Mouse (Mus musculus): ENCODE measurements around the gene Polk.
A peak's percentile ranks its signal among the peaks of the same experiment; 100 is the strongest.

Gene Polk

DNA sequence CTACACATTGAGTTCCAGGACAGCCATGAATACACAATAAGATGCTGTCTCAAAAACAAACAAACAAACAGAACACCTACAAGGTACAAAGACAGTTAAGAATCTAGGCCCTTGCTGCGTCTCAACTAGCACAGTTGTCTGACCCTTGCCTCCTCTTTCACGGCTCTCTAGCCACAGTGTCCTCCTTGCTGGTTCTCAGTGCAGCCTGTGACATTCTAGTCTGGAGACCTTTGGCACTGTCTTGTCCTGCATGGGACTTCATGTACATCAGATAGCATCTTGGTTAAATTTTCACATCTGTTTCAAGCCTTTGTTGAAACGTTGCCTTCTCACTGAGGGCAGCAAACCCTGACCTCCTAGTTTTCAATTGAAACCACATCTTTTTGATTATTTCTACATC, 13.6 kb downstream of the Polk start:
- no peak for DNase-seq (ENCODE audit: low spot score)

DNA sequence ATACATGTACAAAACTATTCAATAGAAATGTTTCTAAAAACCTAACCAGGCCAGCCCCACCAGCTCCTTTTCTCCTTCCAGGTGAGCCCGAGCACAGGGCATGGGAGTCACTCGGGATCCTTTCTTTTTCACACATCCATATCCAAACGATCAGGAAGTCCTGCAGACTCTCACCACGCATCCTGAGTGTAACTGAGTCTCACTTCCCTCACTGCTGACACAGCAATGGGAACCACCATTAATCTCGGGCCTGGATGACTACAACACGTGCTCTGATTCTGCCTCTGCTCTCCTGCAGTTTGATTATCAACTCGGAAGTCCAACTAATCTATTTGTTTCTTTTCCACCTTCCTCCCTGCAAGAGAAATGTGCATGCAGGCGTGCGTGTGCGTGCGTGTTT, 14.5 kb downstream of the Polk start:
- no peak for DNase-seq (ENCODE audit: low spot score)

DNA sequence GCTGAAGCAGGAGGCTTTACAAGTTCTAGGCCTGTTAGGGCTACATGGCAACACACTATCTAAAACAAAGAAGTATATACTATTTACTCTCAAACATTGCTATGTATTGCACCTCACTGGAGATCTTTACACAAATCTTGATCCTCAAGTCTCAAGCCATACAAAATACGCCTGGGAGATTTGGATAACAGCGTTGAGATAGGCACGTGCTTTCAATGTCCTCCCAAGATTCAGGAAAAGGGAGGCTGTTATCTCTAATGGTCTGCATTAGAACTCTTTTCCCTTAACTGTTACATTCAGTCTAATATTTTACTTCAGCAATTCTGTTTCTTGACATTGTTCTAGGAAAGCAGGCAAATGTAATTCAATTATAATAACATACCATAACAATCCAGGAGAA, 15.4 kb downstream of the Polk start:
- no peak for DNase-seq (ENCODE audit: low spot score)

DNA sequence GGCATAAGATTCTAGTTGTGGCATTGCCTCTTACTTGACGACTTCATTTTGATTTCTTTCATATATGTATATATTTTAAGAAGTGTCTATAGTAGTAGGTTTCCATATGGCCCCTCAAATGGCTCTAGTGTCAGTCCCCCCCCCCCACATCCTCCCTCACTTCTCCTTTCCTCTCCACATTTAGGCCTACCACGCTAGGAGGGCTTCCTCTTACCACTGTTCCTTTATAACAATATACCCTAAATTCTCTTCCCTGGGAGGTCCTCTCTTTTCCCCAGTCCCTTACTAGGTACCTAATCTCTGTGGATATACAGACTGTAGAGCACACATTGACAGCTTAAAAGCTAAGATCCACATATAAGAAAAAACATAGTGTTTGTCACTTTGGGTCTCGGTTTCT, 21.1 kb downstream of the Polk start:
- DNase-seq (ENCODE audit: low spot score): no peak

DNA sequence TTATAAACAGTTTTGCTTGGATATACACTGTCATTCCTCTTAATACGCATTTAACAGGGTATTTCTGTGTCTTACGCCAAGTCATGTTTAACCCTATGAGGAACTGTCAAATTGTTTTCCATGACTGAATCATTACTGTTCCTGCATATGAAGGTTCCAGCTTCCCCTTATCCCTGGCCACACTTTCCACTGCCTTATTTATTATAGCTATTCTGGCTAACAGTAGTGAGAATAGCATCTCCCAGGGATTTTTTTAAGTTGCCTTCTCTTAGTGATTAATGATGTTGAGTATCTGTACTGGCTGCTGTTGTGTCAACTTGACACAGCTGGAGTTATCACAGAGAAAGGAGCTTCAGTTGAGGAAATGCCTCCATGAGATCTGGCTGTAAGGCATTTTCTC, 25.0 kb downstream of the Polk start:
- DNase-seq (ENCODE audit: low spot score): no peak

DNA sequence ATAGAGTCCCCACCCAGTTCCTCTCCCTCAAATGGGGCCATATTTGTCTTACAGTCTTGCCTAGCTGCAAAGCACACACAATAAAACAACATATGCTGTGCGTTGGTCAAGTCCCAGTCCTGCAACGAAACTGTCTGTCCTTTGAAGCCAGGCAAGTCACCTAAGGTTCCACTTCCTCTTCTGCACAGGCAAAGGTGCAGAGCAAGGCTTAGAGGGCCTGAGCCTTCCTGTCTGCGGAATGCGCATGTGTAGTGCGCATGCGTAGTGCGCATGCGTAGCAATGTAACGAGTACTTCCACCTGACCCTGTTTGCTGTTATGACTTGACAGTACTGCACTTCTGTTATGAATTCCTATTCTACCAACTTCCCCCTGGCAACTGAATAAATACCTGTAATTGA, 26.1 kb downstream of the Polk start:
- no peak for DNase-seq (ENCODE audit: low spot score)

DNA sequence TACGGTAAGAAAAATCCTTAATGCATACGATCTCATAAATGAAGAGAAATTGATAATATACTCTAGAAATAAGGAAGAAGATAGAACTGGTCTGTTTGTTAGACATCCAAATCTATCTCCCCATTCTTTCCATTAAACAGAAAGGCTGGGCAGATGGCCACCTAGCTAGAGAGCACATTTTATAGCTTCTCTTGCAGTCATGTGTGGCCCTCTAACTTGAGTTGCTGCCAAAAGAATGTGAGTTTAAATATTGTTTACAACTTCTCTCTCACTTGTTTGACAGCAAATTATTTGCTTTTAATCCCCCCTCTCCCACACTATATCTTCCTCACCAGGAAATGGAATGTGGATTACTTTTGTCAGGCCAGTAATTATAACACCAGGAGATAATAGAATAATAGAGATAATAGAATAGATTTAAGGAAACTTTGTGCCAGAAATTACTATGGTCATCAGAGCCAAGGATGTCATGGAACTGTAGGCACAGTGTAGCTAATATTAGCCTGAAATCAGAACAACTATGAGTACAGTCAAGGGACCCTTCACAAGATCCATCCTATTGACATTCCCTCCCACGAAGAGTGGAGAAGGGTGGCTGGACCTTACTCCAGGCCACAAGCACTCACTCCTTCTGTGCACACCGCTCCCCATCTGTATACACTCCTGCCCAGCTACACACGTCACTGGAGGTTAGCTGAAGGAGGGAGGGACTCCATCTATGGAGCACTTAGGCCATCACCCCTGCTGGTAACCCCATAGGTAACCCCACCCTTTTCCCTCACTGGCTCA, 28.0 kb downstream of the Polk start:
- DNase-seq (ENCODE audit: low spot score): no peak

DNA sequence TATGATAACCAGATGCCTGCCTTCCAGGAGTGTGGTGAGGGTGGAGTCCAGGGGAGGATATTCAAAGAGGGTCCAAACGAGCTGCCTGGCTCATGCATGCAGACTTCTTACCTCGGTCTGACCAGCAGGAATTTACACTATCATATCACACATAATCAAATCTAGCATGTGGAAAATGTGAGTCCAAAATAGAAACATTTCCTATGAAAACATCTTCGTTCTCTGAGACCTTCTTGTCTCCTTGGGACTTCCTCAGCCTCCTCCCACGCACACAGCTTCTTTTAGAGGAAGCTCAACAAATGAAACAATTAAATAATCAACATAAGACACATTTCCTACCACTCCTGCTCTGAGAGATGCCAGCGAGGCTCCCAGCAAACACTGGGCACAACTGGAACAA, 30.5 kb downstream of the Polk start:
- DNase-seq (ENCODE audit: low spot score): no peak

DNA sequence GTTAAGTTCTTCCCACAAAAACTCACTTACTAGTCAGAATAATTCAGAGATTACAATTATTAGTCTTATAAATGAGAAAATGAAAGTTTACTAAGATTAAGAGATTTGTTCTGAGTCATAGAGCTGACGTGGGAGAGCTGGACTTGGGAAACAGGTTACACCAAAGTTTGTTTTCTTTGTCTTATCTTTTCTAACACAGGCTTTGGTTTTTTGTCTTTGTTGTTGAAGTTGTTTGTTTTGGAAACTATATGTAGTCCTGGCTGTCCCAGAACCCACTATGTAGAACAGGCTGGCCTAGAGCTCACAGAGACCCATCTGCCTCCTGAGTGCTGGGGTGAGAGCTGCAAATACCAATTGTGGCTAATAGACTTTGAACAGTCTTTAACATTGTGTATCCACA, 31.1 kb downstream of the Polk start:
- DNase-seq (ENCODE audit: low spot score): no peak

DNA sequence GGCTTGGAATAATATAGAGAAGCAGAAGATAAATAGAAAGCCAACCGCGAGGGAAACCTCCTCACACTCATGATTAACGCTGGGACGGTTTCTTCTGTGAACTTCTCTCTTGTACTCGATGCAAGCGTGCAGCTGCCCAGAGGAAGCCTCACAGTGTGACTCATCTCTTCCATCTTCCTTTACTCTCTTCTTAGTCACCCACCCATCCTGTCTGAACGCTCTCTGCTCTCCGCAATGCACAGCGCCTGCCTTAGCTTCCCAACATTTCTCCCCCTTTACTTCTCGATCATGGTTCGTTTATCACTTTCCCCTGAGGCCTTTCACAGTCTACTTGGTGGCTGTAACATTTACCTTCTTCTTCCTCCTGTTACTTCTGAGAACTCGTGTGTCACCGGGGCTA, 31.7 kb downstream of the Polk start:
- peak; percentile 14 for DNase-seq (ENCODE audit: low spot score)

DNA sequence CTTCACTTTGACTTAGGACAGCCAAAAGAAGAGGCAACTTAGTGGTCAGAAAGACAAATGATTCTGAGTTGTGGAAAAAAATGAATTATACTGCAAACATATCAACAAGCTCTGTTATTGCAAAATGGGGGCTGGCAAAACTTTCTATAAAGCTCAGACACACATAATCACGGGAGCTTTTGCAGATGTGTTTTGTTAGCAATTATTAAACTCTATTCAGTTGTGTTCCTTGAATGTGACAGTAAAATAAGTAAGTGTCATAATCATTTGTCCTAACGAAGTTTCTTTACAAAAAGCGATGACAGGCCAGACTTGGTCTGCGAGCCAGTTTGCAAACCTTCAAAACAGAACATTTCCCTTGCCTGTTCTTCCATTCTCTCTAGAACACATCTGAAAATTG, 34.8 kb downstream of the Polk start:
- DNase-seq (ENCODE audit: low spot score): no peak

DNA sequence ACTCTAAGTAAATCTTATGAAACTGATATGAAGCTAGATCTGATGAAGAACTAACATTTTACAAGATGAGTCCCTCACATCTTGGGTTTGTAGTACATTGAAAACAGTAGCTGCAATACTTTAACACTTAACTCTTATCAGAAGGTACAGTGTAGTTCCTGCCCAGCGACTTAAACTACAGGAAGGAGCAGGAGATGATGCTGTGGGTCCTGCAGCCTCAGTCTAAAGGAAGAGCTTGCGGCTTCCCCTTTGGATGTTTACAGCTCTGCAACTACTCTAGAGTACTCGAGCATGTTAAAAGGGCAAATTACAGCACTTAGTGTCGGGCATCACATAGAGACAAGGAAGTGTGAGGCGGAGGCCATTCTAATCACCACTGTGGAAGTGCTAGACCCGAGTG, 36.1 kb downstream of the Polk start:
- DNase-seq (ENCODE audit: low spot score): no peak

DNA sequence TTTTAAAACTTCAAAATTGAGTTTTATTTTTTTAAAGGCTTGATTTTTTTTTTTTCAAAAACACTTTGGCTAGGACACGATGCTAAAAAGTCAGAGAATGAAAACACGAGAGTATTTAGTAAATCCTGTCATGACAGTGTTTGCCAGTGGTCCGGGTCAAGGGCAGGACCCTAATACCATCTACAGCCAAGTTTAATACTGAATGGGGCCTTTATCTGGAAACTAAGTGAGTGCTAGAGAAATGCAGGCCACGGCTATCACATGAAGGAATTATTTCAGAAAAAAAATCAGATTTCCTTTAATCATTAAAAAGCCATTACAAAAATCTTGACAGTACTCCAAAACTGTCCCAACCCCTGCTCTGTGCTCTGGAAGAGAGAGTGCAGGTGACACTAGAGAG, 36.7 kb downstream of the Polk start:
- DNase-seq (ENCODE audit: low spot score): no peak

DNA sequence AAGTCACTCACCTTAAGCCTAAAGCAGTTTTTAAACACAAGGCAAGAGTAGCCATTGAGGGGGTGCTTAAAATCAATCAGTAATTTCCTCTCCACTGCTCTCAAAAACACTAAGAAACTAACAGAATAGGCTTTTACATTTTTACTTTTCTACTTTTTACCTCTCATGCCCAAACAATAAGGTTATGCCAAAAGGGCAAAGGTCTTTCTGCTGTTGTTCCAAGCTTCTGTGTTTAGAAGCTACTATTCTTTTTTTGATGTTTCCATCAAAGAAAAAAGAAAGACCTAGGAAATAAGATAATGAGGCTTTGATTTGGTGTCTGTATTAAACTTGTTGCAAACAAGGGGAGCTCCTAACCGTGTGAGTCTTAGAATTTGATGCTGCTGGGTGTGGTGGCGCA, 42.5 kb downstream of the Polk start:
- DNase-seq (ENCODE audit: low spot score): no peak

DNA sequence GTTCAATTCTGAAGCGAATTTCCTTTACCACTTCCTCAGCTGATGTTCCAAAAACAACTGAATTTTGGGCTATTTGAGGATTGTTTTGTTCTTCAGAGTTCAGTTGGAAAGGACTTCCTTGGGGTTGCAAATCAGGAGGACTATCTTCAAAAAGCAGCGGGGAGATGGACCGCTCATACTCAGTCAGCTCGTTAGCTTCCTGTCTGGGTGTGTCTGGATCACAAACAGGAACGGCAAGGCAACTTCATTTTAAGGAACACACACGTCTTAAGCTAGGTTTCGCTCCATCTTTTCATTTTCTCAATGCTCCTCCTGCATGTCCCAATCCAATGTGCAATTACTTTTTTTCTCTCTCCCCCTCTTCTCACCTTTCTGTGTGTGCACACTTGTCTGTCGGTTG, 45.7 kb downstream of the Polk start:
- no peak for DNase-seq (ENCODE audit: low spot score)

DNA sequence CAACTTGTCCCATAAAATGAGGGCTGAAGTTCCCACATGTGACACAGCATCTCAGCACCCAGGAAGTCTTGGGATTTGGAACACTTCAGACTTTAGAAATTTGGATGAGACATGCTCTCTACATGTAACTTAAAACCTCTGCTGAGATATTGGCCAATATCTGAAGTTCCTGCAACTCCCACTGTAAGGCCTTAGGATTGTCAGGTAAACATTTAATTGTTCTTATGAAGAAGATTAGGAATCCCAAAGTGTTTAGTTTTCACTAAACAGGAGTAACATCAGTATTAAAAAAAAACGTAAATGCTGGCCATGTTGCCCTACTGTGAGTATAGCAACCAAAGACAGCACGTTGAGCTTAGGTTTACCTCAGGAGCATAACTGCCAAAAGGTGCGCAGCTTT, 51.9 kb downstream of the Polk start, which contains the start of gene Gm17622:
Gene Gm17622 (plus strand): TSS at position 301 of the 400 bp plus-strand sequence.
- no peak for DNase-seq (ENCODE audit: low spot score)

DNA sequence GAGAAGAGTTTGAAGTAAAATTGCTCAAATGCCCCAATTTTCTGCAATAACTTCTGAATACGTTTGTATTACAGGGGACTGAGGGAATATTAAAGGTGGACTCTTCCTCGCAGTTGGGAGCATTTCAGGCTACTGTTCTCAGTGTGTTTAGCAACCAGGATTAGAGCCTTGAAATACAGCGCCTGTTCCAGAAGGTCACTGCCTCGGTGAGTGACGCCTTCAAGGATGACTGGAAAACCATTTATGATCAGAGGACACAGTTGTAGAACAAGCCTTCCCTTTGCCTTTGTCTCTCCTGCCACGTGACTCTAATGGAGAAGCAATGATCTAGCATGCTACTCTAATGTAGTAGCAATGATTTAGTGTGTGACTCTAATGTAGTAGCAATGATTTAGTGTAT, 54.4 kb downstream of the Polk start:
- DNase-seq (ENCODE audit: low spot score): no peak

DNA sequence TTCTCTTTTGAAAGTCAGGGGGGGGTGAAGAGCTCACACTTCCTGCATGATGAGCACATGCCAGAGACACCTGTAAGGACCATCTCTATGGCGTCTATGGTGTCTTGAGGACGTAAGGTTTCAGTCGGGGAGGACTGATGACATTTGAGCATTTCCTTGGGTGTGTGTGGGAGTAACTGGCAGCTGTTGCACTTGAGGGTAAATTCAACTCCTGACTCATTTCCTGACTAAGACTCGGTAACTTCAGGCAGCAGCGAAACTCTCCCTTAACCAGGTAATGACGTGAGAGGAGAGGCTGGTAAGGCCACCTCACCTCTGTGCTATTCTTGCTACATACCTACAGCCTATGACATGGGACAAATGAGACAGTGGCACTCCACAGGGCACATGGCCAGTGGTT, 55.1 kb downstream of the Polk start:
- DNase-seq (ENCODE audit: low spot score): no peak

DNA sequence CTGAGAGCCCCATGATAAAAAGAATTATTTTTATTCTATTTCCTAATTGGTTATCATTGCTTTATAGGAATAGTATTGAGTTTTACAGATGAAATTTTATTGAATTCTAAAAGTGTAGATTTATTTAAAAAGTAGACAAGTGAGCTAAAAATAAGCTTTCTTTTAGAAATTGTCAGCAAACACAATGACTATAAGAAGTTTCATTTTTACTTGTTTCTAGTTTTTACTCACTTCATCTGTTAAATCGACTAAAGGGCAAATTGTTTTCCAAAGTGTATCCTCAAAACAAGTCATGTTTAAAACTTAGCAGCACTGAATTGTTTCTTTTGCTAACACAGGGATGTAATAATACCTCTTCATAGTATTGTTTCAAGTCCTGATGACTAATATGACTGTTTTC, 63.4 kb downstream of the Polk start:
- DNase-seq (ENCODE audit: low spot score): no peak

DNA sequence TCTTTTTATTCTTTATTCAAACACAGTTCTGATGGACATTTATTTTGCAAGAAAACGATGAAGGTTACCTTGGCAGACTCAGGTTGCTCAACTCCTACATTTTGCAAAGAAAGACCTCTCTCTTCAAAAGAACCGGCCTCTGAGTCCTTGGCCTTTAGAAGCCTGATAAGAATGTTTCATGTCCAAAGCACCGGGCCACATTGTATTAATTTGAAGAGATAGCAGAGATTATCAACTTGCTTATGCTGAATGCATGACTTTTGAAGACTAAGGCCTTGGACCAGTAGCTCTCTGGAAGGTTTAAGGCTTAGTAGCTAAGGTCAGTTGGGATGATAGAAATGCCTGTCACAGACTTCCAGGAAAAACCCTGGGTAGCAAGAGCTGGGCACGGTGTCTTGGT, 65.2 kb downstream of the Polk start:
- no peak for DNase-seq (ENCODE audit: low spot score)

DNA sequence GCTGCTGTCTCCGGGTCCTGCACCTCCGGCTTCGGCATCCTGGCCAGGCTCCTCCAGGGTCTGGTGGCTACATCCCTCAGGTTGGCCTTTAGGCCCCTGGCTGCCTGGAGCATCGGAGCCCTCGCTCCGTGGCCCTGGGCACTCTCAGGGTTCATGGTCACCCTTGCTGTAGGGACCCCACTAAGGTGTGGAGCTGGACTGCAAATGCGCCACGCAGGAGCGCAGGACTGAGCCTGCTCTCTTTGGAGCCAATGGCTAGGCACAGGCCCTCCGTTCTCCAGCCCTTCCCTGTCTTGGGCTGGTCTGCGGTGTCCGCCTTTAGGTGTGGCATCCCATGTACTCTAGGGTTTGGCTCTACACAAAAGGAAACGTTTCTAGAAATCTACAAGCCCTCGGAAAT, 71.4 kb downstream of the Polk start, which contains the start of gene Ankdd1b:
Gene Ankdd1b (minus strand): TSS at position 242 of the 400 bp plus-strand sequence.
- no peak for DNase-seq (ENCODE audit: low spot score)

DNA sequence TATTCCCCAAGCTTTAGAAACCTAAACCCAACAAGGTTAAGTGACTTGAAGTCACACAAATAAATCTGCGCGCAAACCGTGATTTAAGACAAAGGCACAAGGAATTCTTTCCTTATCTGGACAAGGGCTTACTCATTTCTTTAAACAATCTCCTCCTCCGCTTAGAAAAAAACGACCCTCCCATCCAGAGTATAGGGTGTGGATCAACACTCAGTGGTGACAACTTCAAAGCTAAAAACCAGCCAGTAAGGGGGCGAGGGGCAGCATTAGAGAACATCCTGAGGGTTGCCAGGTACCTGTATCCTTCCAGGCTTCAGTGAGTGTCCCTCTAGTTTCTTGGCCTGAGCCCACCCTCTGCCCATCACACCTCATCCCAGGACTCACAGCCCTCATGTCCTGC, 71.8 kb downstream of the Polk start:
- DNase-seq (ENCODE audit: low spot score): no peak

DNA sequence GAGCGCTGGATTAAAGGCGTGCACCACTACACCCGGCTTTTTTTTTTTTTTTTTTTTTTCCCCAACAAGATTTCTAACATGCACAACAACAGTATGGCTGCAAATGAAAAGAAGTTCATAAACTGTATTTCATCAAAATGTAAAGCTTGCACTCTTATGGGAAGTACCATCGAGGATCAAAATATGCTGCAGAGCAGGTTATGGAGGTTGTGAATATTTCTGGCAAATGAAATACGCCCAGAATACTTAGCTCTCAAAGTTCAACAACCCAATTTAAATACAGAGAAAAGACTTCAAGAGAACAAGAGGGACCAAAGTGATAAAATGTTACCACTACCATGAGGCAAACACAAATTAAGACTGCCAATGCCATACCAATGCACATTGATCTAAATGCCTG, 73.7 kb downstream of the Polk start:
- no peak for DNase-seq (ENCODE audit: low spot score)

DNA sequence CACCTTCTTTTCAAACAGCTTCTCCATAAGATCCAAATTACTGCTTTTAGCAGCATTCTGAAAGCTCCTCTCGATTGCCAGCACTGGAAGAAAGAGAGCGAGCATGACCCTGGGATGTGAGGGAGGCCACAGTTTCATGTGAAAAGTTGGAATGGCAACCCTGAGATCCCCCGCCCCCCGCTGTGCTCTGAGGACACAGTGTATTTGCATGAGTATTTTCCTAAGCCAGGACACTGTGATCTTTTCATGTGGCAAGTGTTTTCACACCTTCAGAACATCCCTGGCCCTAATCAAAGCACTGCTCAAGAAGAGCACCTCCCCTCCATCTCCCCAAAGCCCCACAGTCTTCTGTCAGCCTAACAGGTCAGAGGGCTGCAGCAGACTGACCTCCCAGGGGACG, 77.1 kb downstream of the Polk start:
- DNase-seq (ENCODE audit: low spot score): no peak

Data from c-Kit-positive CD71-positive TER-119-positive erythroid progenitor cells, embryonic 14.5 days (primary cell).